Mouse (Mus musculus): ENCODE data around the gene Cd320. TPM values are rescaled to one million over a fixed set of nuclear protein-coding genes. Genes with fewer than 3 reads are reported as not detected.
A peak's percentile ranks its signal among the peaks of the same experiment; 100 is the strongest.
"Not testable (repeated sequence)": the region's sequence is repeated elsewhere in the genome, so short reads cannot be mapped to it uniquely, and the experiment has no call there.

The Cd320 gene
- polyA plus RNA-seq, 1 experiment from 2014 or later = 43.8 TPM

DNA sequence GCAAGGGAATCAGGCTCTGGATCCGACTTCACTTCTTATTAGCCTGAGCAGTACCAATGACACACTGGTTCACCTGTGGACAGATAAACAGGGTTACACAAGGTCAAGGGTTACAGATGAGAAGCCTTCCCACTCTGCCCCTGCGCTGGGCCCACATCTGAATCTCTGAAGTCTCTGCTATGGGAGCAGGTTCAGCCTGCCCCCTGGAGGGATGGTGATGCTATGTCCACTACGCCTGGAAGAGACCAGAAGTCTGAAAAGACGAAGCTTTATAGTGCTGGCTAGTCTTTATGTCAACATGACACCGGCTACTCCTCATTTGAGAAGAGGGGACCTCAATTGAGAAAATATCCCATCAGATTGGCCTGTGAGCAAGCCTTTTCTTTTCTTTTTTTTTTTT, 32.9 kb downstream of the Cd320 start:
- H3K27me3 ChIP-seq (replicated peaks); H3K4me2 ChIP-seq; H3K9me3 ChIP-seq (replicated peaks); H3K27ac ChIP-seq (ENCODE audit: poor library complexity, severe bottlenecking); H3K4me1 ChIP-seq (replicated peaks); H3K9ac ChIP-seq; H3K4me3 ChIP-seq; ATAC-seq (ENCODE audit: insufficient number of reproducible peaks, low FRiP score): not testable (repeated sequence)
- 87% methylated on average over 5 of the region's 5 CpGs for WGBS
- peaks cover 49% of the 10 kb centered on the region for H3K36me3 ChIP-seq

DNA sequence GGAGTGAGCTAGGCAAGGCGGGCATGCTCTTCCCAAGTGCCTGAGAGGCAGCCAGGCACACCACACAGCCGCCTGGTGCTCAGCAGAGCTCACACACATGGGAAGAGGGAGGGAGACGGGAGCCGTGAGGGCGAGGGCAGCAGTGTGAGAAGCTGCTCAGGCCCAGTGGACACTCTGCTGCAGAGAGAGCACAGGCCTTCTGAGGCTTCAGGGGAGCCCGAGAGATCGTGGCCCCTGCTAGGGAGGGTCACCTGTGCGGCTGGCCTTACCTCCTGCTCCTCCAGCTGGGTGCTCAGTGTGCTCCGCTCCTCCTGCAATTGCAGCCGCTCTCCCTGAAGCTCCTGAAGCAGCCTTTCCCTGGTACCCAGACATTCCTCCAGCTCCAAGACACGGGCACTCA, 41.4 kb downstream of the Cd320 start:
- H3K4me2 ChIP-seq; H3K9ac ChIP-seq; H3K27me3 ChIP-seq (replicated peaks); ATAC-seq (ENCODE audit: insufficient number of reproducible peaks, low FRiP score); H3K4me3 ChIP-seq; H3K9me3 ChIP-seq (replicated peaks); H3K27ac ChIP-seq (ENCODE audit: poor library complexity, severe bottlenecking): not testable (repeated sequence)
- WGBS = 89% methylated on average over 11 of the region's 11 CpGs
- Histone ChIP-seq H3K4me1 (replicated peaks) (peaks cover 19% of the 10 kb centered on the region), H3K36me3 (peaks cover 62% of the 10 kb centered on the region)

DNA sequence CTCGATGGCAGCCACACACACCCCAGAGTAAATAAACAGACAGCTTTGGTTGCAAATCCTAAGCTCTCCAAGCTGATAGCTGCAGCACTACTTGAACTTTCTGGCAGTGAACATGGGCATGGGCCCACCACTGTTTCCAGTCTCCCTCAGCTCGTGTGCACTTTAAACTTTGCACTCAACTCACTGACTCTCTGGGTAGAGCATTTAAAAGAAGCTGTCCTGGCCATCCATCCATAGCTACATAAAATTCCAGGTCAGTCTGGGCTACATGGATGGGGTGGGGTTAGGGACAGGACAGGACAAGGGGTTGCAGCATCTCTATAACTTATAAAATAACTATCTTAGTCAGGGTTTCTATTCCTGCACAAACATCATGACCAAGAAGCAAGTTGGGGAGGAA, 44.9 kb downstream of the Cd320 start:
- H3K36me3 ChIP-seq = peaks cover 34% of the 10 kb centered on the region
- H3K27ac ChIP-seq (ENCODE audit: poor library complexity, severe bottlenecking); H3K4me3 ChIP-seq; H3K9me3 ChIP-seq (replicated peaks); ATAC-seq (ENCODE audit: insufficient number of reproducible peaks, low FRiP score); H3K9ac ChIP-seq; H3K27me3 ChIP-seq (replicated peaks): not testable (repeated sequence)
- H3K4me1 ChIP-seq (replicated peaks) = peaks cover 20% of the 10 kb centered on the region
- H3K4me2 ChIP-seq = peak overlapping the region; percentile 75
- WGBS = 27% methylated on average over 2 of the region's 2 CpGs

DNA sequence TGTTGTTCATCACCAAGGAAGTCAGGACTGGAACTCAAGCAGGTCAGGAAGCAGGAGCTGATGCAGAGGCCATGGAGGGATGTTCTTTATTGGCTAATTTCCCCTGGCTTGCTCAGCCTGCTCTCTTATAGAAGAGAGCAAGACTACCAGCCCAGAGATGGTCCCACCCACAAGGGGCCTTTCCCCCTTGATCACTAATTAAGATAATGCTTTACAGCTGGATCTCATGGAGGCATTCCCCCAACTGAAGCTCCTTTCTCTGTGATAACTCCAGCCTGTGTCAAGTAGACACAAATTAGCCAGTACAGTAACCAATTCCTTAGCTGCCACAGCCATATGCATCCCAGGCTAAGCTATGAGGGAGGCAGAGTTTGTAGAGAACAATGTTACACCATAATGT, 45.3 kb downstream of the Cd320 start:
- H3K9ac ChIP-seq; H3K27ac ChIP-seq (ENCODE audit: poor library complexity, severe bottlenecking); H3K27me3 ChIP-seq (replicated peaks); ATAC-seq (ENCODE audit: insufficient number of reproducible peaks, low FRiP score); H3K9me3 ChIP-seq (replicated peaks): not testable (repeated sequence)
- Histone ChIP-seq H3K4me1 (replicated peaks) (peaks cover 20% of the 10 kb centered on the region), H3K4me2 (peak overlapping the region; percentile 75), H3K4me3 (peak overlapping the region; percentile 6; the same call in 1 of the 2 replicates), H3K36me3 (peaks cover 30% of the 10 kb centered on the region)

DNA sequence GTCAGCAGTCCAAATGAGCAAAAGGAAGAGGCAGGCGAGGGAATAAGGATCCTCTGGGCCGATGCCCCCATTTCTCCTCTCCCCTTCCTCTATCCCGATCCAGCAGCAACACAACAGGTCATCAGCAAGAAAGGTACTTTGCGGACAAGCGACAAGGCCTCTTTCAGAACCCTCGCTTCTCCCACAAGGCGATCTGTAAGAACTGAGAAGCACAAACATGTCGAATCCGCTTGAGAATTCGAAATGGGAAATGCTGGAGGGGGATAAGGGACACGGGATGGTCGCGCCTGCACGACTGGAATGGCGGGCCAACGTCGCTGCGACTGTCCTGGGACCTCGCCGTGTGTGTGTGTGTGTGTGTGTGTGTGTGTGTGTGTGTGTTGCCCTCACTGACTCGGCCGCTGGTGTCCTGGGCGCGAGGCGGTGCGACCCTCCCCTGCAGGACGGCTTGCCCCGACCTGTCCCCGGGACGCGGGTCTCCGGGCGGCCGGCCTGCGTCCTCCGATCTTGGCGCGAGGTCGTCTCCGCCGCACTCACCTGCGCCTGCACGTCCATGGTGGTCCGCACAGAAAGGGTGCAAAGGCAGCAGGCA, 47.1 kb downstream of the Cd320 start:
- H3K36me3 ChIP-seq = peaks cover 18% of the 10 kb centered on the region
- WGBS = under 1% methylated on average over 38 of the region's 44 CpGs
- peak overlapping the region; percentile 88; the same call in 1 of the 2 replicates for H3K27ac ChIP-seq (ENCODE audit: poor library complexity, severe bottlenecking)
- H3K27me3 ChIP-seq (replicated peaks); H3K9me3 ChIP-seq (replicated peaks): not testable (repeated sequence)
- ATAC-seq (ENCODE audit: insufficient number of reproducible peaks, low FRiP score) = peak; percentile 23; the same call in 1 of the 2 replicates
- H3K9ac ChIP-seq = peak overlapping the region; percentile 86
- peak overlapping the region; percentile 75 for H3K4me2 ChIP-seq
- H3K4me1 ChIP-seq (replicated peaks) = peaks cover 20% of the 10 kb centered on the region
- H3K4me3 ChIP-seq = peak overlapping the region; percentile 92

DNA sequence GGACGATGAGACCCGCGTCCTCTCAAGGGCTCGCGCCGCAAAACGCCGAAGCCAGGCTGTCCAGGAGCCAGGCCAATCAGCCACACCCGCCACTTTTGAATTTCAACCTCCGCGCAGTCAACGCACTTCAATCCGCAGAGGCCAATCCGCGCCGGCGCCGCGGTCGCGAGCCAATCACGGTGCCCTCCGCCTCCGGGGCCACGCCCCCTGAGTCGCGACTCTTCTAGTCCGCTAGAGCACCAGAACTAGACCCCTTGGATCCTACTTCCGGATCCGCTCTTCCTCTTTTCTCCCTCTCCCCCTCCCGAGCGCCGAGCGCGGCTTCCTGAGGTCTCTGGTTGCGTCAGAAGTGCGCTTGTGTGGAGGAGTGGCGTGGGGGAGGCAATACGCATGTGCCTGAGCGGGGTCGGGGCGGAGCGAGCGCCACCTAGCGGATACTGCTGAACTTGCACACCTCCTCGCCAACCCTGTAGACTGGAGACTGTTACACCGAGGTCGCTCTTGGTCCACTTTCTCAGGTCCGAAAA, 47.7 kb downstream of the Cd320 start, which contains the start of gene Kifc1:
Gene Kifc1 (minus strand): TSS at position 129 of the 527 bp plus-strand sequence.
- Histone ChIP-seq H3K4me1 (replicated peaks) (peaks cover 20% of the 10 kb centered on the region), H3K4me2 (peak within 1 kb of the TSS; percentile 75), H3K9me3 (replicated peaks) (no peaks in the 10 kb centered on the region), H3K27me3 (replicated peaks) (0 out of 2 replicates have a peak, but pooled peaks cover 2% of the 10 kb centered on the region), H3K4me3 (peak within 1 kb of the TSS; percentile 92), H3K27ac (ENCODE audit: poor library complexity, severe bottlenecking) (peak within 1 kb of the TSS; percentile 88; the same call in 1 of the 2 replicates), H3K36me3 (peaks cover 14% of the 10 kb centered on the region), H3K9ac (peak within 1 kb of the TSS; percentile 86)
- peak; percentile 97 for ATAC-seq (ENCODE audit: insufficient number of reproducible peaks, low FRiP score)
- WGBS = 0% methylated on average over 49 of the region's 49 CpGs

DNA sequence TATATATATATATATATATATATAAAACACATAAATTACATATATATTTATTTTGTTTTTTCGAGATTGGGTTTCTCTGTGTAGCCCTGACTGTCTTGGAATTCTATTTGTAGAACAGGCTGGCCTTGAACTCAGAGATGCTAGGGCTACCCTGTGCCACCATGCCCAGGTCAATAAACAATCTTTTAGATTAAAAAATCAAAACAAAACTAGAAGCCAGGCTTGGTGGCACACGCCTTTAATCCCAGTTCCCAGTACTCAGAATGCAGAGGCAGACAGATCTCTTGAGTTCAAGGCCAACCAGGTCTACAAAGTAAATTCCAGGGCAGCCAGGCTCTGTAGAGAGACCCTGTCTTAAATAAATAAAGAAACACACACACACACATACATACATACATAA, 48.5 kb downstream of the Cd320 start:
- Histone ChIP-seq H3K36me3 (peaks cover 7% of the 10 kb centered on the region), H3K4me2 (no peak overlapping the region), H3K27me3 (replicated peaks) (0 out of 2 replicates have a peak, but pooled peaks cover 2% of the 10 kb centered on the region), H3K4me3 (no peak overlapping the region), H3K27ac (ENCODE audit: poor library complexity, severe bottlenecking) (no peak overlapping the region), H3K4me1 (replicated peaks) (peaks cover 20% of the 10 kb centered on the region), H3K9me3 (replicated peaks) (no peaks in the 10 kb centered on the region), H3K9ac (no peak overlapping the region)
- no peak for ATAC-seq (ENCODE audit: insufficient number of reproducible peaks, low FRiP score)
- WGBS = 57% methylated on average over 2 of the region's 2 CpGs

DNA sequence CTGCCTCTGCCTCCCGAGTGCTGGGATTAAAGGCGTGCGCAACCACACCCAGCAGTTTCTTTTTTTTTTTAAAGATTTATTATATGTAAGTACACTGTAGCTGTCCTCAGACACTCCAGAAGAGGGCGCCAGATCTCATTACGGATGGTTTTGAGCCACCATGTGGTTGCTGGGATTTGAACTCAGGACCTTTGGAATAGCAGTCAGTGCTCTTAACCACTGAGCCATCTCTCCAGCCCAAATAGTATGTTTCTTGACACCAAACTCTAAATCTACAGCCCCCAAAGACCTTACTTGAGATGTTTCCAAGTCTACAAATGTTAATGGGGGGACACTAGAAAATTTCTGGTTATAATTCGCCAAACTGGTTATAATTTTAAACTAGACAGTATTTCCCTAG, 49.0 kb downstream of the Cd320 start:
- H3K27me3 ChIP-seq (replicated peaks); H3K9ac ChIP-seq; H3K4me3 ChIP-seq; ATAC-seq (ENCODE audit: insufficient number of reproducible peaks, low FRiP score); H3K27ac ChIP-seq (ENCODE audit: poor library complexity, severe bottlenecking); H3K36me3 ChIP-seq; H3K4me2 ChIP-seq; H3K9me3 ChIP-seq (replicated peaks): not testable (repeated sequence)
- WGBS = 68% methylated on average over 6 of the region's 6 CpGs
- H3K4me1 ChIP-seq (replicated peaks) = peaks cover 20% of the 10 kb centered on the region

DNA sequence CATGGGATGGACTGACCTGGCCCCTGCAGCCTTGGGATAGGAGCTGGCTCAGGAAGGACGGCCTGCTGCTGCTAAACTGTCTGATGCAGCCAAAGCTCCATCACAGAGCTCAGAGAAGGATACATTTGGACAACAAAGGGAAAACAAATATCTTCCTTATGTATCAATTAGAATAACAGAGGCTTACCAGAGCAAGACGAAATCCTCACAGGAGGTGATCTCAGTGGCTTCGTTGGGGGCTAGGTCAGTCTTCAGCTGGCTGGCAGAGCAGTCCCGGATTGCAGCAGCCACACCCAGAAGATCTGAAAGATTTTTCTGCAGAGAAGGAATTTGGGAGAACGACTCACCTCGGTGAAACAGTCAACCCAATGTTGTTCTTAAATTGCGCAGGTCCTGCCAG, 49.5 kb downstream of the Cd320 start:
- ATAC-seq (ENCODE audit: insufficient number of reproducible peaks, low FRiP score) = no peak
- Histone ChIP-seq H3K4me3 (no peak overlapping the region), H3K27ac (ENCODE audit: poor library complexity, severe bottlenecking) (no peak overlapping the region), H3K4me2 (no peak overlapping the region), H3K9ac (no peak overlapping the region), H3K9me3 (replicated peaks) (no peaks in the 10 kb centered on the region), H3K36me3 (no peaks in the 10 kb centered on the region), H3K4me1 (replicated peaks) (peaks cover 19% of the 10 kb centered on the region), H3K27me3 (replicated peaks) (0 out of 2 replicates have a peak, but pooled peaks cover 2% of the 10 kb centered on the region)
- 38% methylated on average over 7 of the region's 7 CpGs for WGBS

DNA sequence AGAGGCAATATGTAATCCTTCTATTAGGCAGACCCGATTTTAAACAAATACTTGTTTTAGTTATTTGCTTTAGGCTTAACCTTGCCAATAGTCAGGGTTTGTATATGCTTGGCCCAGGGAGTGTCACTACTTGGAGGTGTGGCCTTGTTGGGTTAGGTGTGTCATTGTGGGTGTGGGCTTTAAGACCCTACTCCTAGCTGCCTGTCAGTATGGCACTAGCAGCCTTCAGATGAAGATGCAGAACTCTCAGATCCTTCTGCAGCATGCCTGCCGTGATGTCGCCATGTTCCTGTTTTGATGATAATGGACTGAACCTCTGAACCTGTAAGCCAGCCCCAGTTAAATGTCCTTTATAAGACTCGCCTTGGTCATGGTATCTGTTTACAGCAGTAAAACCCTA, 50.1 kb downstream of the Cd320 start:
- not testable (repeated sequence) for H3K36me3 ChIP-seq; H3K4me2 ChIP-seq; ATAC-seq (ENCODE audit: insufficient number of reproducible peaks, low FRiP score); H3K9me3 ChIP-seq (replicated peaks); H3K9ac ChIP-seq; H3K27ac ChIP-seq (ENCODE audit: poor library complexity, severe bottlenecking); H3K4me3 ChIP-seq; H3K27me3 ChIP-seq (replicated peaks)
- peaks cover 13% of the 10 kb centered on the region for H3K4me1 ChIP-seq (replicated peaks)
- WGBS = 75% methylated on average over 4 of the region's 4 CpGs

DNA sequence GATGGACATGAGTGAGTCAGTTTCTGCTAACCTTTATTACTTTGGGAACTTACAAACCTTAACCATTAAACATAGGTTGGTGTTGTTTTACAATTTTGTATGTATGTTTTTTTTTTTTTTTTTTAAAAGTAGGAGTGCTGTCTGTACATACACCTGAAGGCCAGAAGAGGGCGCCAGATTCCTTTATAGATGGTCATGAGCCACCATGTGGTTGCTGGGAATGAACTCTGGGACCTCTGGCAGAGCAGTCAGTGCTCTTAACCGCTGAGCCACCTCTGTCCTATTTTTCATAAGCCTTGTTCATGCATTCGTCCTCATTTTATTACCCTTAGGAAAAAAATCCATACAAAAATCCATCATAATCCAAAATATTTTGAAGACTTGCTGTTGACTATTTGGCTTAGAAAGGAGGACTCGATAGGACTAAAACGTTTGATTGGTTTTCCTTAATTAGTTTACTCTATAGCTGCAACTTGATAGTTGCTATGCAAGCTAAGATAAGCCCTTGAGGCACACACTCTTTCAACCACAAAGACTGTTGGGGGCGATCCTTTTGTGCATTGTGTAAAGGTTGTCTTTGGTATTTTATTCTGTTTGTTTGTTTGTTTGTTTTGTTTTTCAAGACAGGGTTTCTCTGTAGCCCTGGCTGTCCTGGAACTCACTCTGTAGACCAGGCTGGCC, 54.4 kb downstream of the Cd320 start:
- no peak for ATAC-seq (ENCODE audit: insufficient number of reproducible peaks, low FRiP score)
- peaks cover 7% of the 10 kb centered on the region; the same call in 1 of the 2 replicates for H3K4me1 ChIP-seq (replicated peaks)

More for the DNA sequence above, 54.4 kb downstream of the Cd320 start:
- Histone ChIP-seq H3K9me3 (replicated peaks) (no peaks in the 10 kb centered on the region), H3K4me3 (no peak overlapping the region), H3K9ac (no peak overlapping the region), H3K36me3 (no peaks in the 10 kb centered on the region), H3K27ac (ENCODE audit: poor library complexity, severe bottlenecking) (no peak overlapping the region), H3K4me2 (no peak overlapping the region), H3K27me3 (replicated peaks) (0 out of 2 replicates have a peak, but pooled peaks cover 2% of the 10 kb centered on the region)
- 41% methylated on average over 6 of the region's 6 CpGs for WGBS
